Comparison of ENCODE assay signal across 20 mouse cellular contexts in the genomic region with DNA sequence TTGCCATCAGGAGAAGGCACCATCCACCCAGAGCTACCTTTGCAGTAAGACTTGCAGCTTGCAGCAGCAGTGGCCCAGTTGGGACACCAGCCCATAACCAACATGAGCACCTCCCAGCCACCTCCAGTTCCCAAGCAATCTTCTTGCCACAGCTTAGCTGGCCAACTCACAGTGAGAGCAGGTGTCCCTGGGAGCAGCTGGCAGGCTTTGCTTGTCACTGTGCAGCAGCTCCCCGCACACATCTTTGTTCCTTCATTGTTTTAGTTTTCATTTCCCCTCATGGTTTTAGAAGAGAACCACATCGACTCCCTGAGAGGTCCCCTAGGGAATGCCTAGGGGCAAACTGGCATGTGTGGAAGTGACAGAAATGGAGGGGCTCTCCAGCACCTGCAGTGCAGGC. TPM values are rescaled to one million over a fixed set of nuclear protein-coding genes. Genes with fewer than 3 reads are reported as not detected.
DNase-seq lines count a peak whose midpoint lies in the region; ATAC-seq and TF ChIP-seq lines count a peak whose summit lies in the region.
"Had no signal": no experiment of that assay in that cellular context is flagged by ENCODE, and none has a peak within 500 bp of the region (broad histone marks: within the 10 kb centered on the region; RNA-seq: fewer than 3 reads in every experiment).

No protein-coding gene starts in this region.

- 40% methylated on average over 2 of the region's 2 CpGs for WGBS in lung, embryonic 14.5 days
- WGBS in stomach, embryonic 16.5 days: 42% methylated on average over 2 of the region's 2 CpGs

- no peak for TF ChIP-seq EP300 in MEL (IDR thresholded peaks at IDR 0.05; ENCODE audit: low read depth in 1 of 2, low read length in 2 of 2)

- no peak for TF ChIP-seq POLR2A in MEL (IDR thresholded peaks at IDR 0.05; ENCODE audit: control insufficient read depth in 1 of 2, insufficient read depth in 1 of 2, low read depth in 1 of 2, low read length in 2 of 2, poor library complexity in 1 of 2)

- no peaks in the 10 kb centered on the region for H3K79me2 ChIP-seq in MEL (ENCODE audit: control insufficient read depth, insufficient read depth, low read length, poor library complexity)

- H3K9me3 ChIP-seq in lung, embryonic 14.5 days (ENCODE audit: low read depth, low read length): no peaks in the 10 kb centered on the region
- no peaks in the 10 kb centered on the region for H3K9me3 ChIP-seq in MEL (replicated peaks; ENCODE audit: insufficient read depth, low read length)
- no peaks in the 10 kb centered on the region for H3K9me3 ChIP-seq in stomach, embryonic 16.5 days (replicated peaks; ENCODE audit: control insufficient read depth, low read length)
- H3K9me3 ChIP-seq: embryonic facial prominence, embryonic 15.5 days; heart, embryonic 13.5 days; midbrain, embryonic 10.5 days had no signal

- H3K36me3 ChIP-seq in lung, embryonic 14.5 days (ENCODE audit: insufficient read depth): peaks cover 35% of the 10 kb centered on the region
- peaks cover 0 to 27% of the 10 kb centered on the region in 2 experiments; a peak in 2 of 4 replicates for H3K36me3 ChIP-seq in MEL (ENCODE audit: control insufficient read depth in 1 of 2, insufficient read depth in 2 of 2, low read length in 2 of 2)
- peaks cover 6% of the 10 kb centered on the region for H3K36me3 ChIP-seq in stomach, embryonic 16.5 days (ENCODE audit: control insufficient read depth, insufficient read depth, low read length)

- H3K4me3 ChIP-seq in lung, embryonic 14.5 days (ENCODE audit: low read depth, low read length): no peak overlapping the region
- no peak overlapping the region for H3K4me3 ChIP-seq in MEL (ENCODE audit: control insufficient read depth in 1 of 2, insufficient read depth in 1 of 2, low read depth in 2 of 2, low read length in 2 of 2)
- H3K4me3 ChIP-seq in stomach, embryonic 16.5 days (replicated peaks; ENCODE audit: low read length): no peak overlapping the region
- H3K4me3 ChIP-seq: embryonic facial prominence, embryonic 15.5 days; heart, embryonic 13.5 days; midbrain, embryonic 10.5 days had no signal

- peak; percentile 25 for DNase-seq in cerebellum, adult 9-11 months
- no peak for DNase-seq in cerebellum, postnatal 14 days
- DNase-seq in lung, embryonic 14.5 days: no peak
- DNase-seq in lung, postnatal 14 days: no peak
- peak; percentile 25 for DNase-seq in MEL (ENCODE audit: low read depth, low spot score)
- DNase-seq in urinary bladder, postnatal 36 days (ENCODE audit: low spot score in 2 of 2): no peak
- DNase-seq: adrenal gland, postnatal 14 days; cerebellum, postnatal 10 days; embryo, embryonic 11 days; gastrocnemius, postnatal 36 days; kidney, adult 8-10 months; kidney, postnatal 25 days; right cerebral cortex, postnatal 4 days; thymus, postnatal 14 days had no signal

- H3K27ac ChIP-seq in lung, embryonic 14.5 days (ENCODE audit: low read depth): peak overlapping the region; percentile 47
- H3K27ac ChIP-seq in MEL (ENCODE audit: control insufficient read depth, low read depth, low read length): peak overlapping the region; percentile 20
- H3K27ac ChIP-seq in stomach, embryonic 16.5 days (ENCODE audit: low read length): 0 out of 2 replicates have a peak overlapping the region, but pooled peaks have one; percentile 69
- H3K27ac ChIP-seq: embryonic facial prominence, embryonic 15.5 days; heart, embryonic 13.5 days; hindbrain, postnatal 0 days; midbrain, embryonic 10.5 days had no signal

- H3K4me1 ChIP-seq in lung, embryonic 14.5 days (ENCODE audit: insufficient read depth): no peaks in the 10 kb centered on the region
- peaks cover 18 to 29% of the 10 kb centered on the region in 2 experiments for H3K4me1 ChIP-seq in MEL (ENCODE audit: control insufficient read depth in 1 of 2, insufficient read depth in 2 of 2, low read length in 2 of 2)
- peaks cover 17% of the 10 kb centered on the region for H3K4me1 ChIP-seq in stomach, embryonic 16.5 days (ENCODE audit: control insufficient read depth, insufficient read depth, low read length)
- H3K4me1 ChIP-seq: embryonic facial prominence, embryonic 15.5 days; midbrain, embryonic 10.5 days had no signal

- no peak for TF ChIP-seq CTCF in lung, embryonic 14.5 days (IDR thresholded peaks at IDR 0.05; ENCODE audit: low read depth)
- TF ChIP-seq CTCF in MEL (IDR thresholded peaks at IDR 0.05 in 2 of 3, conservative IDR thresholded peaks at IDR 0.05 in 1 of 3; ENCODE audit: control insufficient read depth in 1 of 3, insufficient read depth in 1 of 3, low read depth in 2 of 3, low read length in 3 of 3, poor library complexity in 1 of 3, severe bottlenecking in 1 of 3): no peak

- H3K9ac ChIP-seq in lung, embryonic 14.5 days: no peak overlapping the region
- H3K9ac ChIP-seq in MEL (ENCODE audit: control insufficient read depth, low read depth, low read length, poor library complexity, severe bottlenecking): no peak overlapping the region
- H3K9ac ChIP-seq in stomach, embryonic 16.5 days (ENCODE audit: low read length): peak overlapping the region; percentile 22; the same call in 1 of the 2 replicates
- H3K9ac ChIP-seq: embryonic facial prominence, embryonic 15.5 days; heart, embryonic 13.5 days had no signal

- H3K27me3 ChIP-seq in lung, embryonic 14.5 days (ENCODE audit: insufficient read depth, low read length): no peaks in the 10 kb centered on the region
- H3K27me3 ChIP-seq in MEL (ENCODE audit: control insufficient read depth in 1 of 2, insufficient read depth in 2 of 2, low read length in 2 of 2): no peaks in the 10 kb centered on the region
- no peaks in the 10 kb centered on the region for H3K27me3 ChIP-seq in stomach, embryonic 16.5 days (ENCODE audit: control insufficient read depth, insufficient read depth, low read length)
- H3K27me3 ChIP-seq: embryonic facial prominence, embryonic 15.5 days; heart, embryonic 13.5 days had no signal

- H3K4me2 ChIP-seq in lung, embryonic 14.5 days: no peak overlapping the region
- no peak overlapping the region for H3K4me2 ChIP-seq in stomach, embryonic 16.5 days (ENCODE audit: low read depth, low read length)
- H3K4me2 ChIP-seq: embryonic facial prominence, embryonic 15.5 days; heart, embryonic 13.5 days; liver, embryonic 11.5 days had no signal

- no peak for ATAC-seq in lung, embryonic 14.5 days (ENCODE audit: insufficient read depth)
- no peak for ATAC-seq in stomach, embryonic 16.5 days (ENCODE audit: insufficient read depth, low FRiP score)
- ATAC-seq: hindbrain, postnatal 0 days had no signal

- TF ChIP-seq RAD21 in MEL (IDR thresholded peaks at IDR 0.05; ENCODE audit: low read depth, low read length): no peak

TF ChIP-seq in MEL, 35 proteins besides CTCF, POLR2A, EP300 and RAD21:
- TF ChIP-seq TAL1 (IDR thresholded peaks at IDR 0.05; ENCODE audit: low read length) (0 out of 2 replicates have a peak, but pooled peaks have one; percentile 9), ETS1 (IDR thresholded peaks at IDR 0.05; ENCODE audit: low read depth, low read length) (no peak)

RNA-seq across cellular contexts. Expression of gene Atp2a3, which starts 35.9 kb away (rescaled TPM):
- 7.4 and 7.6 TPM in 2 replicates for polyA plus RNA-seq in lung, embryonic 14.5 days (2014; fragmentation: Nextera tagmentation; extraction: Ambion mirVana)
- total RNA-seq in MEL (2012; rRNA removed): 10.7 and 16.4 TPM in 2 replicates
- 10 to 100 TPM in 1 of 2 experiments, not detected in 1; 49.9 TPM for polyA plus RNA-seq in MEL (2012; ENCODE audit: insufficient read depth in 1 of 2, insufficient read length in 2 of 2, low read depth in 1 of 2, low replicate concordance in 2 of 2, missing spikeins in 1 of 2)
- polyA plus RNA-seq in stomach, embryonic 16.5 days (2015; fragmentation: Nextera tagmentation; extraction: Ambion mirVana): 23.9 and 28.9 TPM in 2 replicates

Comparison
In these comparisons a context has a peak if more than half of its experiments do, and no peak if none do; other contexts are left out.
1. DNase-seq: peak in cerebellum, adult 9-11 months (single experiment) and MEL (single experiment); none in cerebellum, postnatal 14 days (0 of 2), lung, embryonic 14.5 days (single experiment), lung, postnatal 14 days (single experiment) and urinary bladder, postnatal 36 days (0 of 2).
2. Peak in every context shown above with its lines, with median percentiles within 50 percentile points of each other: H3K27ac ChIP-seq.